Mouse (Mus musculus) bone marrow macrophage, adult 2 months (primary cell): ENCODE measurements around the gene Bpi.

ENCODE experiments used
- CTCF ChIP-seq: IDR thresholded peaks from 2 replicates; pipeline ENCODE4 v1.5.1; 2012; ENCODE audit warnings: low read depth, mild to moderate bottlenecking, low read length, moderate library complexity
- POLR2A ChIP-seq: IDR thresholded peaks from 2 replicates; pipeline ENCODE4 v1.6.1; 2012; ENCODE audit warnings: mild to moderate bottlenecking, low read depth, low read length, borderline replicate concordance

DNA sequence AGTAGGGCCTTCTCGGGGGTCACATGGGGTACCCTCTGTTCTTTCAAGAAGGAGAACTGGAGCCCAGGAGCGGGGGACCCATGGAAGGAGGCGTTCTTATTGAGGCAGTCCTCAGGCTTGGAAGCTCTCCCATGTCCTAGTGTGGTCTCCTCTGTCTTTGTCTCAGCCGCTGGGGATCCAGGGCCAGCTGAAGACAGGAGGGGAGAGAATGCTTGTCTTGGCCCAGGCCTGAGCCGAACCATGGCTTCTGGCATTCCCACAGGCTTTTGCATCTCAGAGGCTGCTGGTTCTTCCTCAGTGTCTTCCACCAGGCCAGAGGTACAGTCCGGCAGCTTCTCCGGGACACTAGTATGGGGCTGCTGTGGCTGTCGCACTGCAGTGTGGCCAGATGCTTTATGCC lies 41.4 kb upstream of the Bpi start:
- TF ChIP-seq CTCF (no peak), POLR2A (no peak)
